Mouse (Mus musculus) right cerebral cortex, postnatal 36 days (tissue): ENCODE data around the gene Vps37b.
"Not testable (repeated sequence)": the region's sequence is repeated elsewhere in the genome, so short reads cannot be mapped to it uniquely, and the experiment has no call there.

Experiments
- DNase-seq, 2 experiments: peaks; one replicate each; pipeline ENCODE4 v3.0.0; 2022; ENCODE audit warnings: low spot score in 2 of 2, mixed read lengths in 1 of 2

The Vps37b gene

DNA sequence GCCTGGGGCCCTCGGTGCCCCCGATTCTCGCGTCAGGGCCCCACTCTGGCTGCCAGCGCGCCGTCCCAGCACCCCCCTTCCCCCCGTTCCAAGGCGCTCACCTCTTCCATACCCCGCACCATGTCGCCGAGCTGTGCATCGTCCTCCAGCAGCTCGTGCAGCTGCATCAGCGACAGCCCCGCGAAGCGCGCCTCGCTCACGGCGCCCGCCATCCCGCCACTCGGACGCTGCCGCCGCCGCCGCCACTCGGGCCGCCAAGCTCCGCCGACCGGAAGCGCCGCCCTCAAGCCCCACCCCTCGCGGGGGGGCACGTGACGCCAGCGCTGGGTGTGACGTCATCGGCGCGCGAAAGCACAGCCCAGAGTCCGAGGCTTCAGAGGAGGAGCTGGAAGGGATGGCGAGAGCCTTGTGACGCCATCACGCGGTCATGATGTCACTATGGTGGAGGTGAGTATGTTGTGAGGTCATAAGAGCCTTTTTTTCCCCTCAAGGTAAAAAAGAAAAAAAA is at the start of gene Vps37b:
Gene Vps37b (minus strand): TSS at position 270 of the 508 bp plus-strand sequence.
- DNase-seq, result peak; percentile 84 to 86

DNA sequence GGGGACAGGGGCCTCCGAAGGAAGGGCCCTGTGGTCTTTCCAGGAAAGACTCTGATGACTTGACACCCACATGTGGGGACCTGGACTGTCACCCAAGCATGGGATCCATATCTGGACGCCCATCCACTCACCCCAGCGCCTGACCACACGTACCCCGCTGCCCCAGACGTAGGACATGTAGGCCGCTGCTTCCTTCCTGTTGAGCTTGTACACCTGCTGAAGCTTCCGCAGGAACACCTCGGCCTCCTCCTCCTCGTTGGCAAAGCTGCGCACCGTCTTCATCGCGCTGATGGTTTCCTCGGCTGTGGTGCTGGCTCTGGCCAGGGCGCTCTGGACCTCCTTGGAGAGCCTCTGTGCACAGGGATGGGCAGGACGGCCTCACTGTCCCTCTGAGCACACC is 47.8 kb upstream of the Vps37b start:
- DNase-seq, result no peak

DNA sequence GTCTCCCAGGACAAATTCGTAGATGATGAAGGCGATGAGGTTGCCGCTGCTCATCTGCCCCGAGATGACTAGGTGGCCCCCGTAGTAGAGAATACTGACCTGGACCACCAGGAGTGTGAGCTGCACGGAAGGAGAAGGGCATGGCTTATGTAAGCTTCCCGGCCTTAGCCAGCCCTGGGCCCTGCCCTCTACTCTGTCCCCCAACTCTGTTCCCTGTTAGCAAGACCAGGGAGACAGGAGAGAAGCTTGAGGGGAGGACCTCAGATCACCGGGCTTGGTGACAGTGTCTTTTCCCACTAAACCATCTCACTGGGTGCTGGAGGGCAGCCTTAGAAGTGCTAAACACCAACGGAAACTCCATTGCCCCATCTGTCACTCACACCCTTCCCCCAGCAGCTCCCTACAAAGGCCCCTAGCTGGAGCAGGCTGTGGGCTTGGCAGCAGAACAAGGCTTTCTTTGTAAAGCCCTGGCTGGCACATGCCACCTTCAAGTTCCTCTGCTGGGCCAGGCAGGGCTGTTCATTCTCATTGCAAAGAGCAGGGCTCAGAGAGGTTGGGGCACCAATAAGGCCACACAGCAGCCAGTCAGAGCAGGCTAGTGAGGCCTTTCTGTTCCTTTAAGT is 46.8 kb upstream of the Vps37b start:
- DNase-seq, result peak in 1 of 2 experiments; percentile 73

DNA sequence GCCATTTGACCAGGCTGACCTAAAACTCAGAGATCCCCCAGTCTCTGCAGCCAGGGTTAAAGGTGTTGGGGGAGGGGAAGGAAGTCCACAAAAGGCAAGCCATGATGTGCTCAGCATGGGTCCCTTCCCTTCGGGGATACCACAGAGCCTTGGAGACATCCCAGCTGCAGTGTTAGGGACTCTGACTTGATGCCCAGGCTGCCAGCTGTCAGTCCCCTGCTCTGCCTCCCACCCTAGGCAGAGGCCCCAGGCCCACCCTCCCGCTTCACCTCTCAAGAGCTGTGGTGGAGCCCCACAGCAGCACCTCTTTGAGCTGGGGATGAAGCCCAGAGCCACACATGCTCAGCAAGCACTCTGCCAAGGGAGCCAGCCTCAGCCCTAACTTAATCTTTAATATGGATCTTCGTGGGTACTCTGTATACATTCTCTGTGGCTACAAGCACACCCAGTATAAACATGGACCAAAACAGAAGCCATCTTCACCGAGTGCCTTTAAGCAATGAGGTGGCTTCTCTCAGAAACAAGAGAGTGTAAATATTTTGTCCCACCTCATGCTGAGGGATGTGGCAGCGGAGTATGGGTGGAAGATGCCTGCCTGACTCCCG is 45.9 kb upstream of the Vps37b start:
- DNase-seq, result no peak

DNA sequence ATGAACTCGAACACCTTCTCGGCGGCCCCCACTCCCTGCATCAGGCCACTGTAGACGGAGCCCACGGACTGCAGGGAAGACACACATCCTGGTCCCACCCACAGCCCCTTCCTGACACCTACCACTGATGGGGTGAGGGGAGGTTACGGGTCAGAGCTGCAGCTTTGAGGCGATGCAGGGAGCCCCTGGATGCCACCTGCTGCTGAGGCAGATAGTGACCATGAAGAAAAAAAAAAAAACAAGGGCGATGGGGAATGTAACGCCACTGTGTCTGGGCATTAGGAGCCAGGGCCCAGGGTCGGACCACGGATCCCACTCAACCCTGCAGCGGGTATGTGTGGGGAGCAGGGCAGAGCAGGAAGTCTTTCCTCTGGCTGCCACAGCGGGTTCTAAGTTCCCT is 45.2 kb upstream of the Vps37b start:
- no peak for DNase-seq

DNA sequence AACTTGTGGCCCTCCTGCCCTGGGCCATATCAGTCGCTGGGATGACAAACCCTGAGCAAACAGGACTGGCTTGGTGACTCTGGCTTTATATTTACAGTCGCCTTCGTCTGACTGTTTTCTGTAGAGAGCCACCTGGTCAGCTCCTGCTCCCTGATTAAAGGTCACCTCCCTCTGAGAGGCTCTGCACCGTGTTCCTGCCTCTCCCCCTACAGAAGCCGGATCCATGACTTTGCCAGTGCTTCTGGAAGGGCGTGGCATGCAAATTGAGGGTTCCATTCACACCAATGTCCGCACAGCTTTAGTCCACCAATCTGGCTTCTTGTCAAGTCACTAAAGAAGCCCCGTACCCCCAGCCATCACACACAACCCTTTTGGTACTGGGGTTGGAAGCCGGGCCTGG is 44.5 kb upstream of the Vps37b start:
- DNase-seq, result no peak

DNA sequence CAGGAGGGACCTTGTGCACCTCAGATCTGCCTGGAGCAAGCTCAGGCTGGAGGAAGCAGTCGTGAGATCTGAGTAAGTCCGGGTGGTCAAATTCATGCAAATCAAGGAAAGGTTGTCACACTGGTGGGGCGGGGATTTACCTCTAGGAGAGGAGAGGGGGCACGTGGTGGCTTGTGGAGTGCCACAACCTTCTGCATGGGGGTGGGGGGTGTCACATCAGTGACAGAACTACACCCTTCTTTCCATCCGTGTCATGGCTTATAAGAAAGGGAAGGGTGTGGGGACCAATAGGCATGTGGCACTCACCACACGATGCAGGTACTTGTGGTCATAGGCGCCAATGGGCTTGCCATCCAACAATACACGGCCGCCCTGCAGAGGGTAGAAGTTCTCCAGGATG is 43.6 kb upstream of the Vps37b start:
- DNase-seq, result no peak

DNA sequence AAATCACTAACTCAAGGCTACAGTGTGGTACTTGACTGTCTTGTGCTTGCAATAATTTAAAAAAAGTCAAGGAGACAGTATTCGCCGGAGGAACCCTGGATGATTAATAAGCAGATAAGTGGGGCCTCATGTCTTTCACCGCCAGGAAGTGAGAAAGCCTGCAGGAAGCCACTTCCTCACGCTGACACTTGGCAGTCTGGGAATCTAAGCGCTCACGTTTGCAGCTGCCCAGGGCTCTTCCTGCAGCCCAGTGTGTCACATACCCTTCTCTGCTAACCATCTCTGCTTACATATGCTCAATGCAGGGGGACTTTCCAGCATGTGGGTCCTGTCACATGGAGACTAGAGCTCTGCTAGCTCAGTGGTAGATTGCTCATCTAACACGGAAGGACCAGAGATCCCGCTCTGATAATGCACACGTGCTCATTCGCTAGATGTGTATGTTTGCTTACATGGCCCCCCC is 42.8 kb upstream of the Vps37b start:
- DNase-seq, result no peak

DNA sequence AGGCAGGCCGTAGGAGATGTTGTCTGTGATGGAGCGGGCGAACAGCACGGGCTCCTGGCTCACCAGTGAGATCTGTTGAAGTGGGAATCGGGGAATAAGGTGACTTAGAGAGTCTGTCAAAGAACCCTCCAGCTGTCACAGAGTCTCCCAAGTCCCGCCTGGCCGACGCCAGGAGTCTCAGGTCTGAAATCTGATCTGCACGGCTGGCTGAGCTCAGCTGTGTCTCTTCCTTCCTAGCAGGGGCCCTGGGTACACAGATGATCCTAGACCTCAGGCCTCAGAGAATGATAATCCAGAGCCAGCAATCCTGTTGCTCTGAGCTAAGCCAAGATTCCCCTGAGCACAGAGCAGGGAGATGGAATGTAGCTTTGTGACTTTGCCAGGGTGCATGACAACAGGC is 41.6 kb upstream of the Vps37b start:
- no peak for DNase-seq

DNA sequence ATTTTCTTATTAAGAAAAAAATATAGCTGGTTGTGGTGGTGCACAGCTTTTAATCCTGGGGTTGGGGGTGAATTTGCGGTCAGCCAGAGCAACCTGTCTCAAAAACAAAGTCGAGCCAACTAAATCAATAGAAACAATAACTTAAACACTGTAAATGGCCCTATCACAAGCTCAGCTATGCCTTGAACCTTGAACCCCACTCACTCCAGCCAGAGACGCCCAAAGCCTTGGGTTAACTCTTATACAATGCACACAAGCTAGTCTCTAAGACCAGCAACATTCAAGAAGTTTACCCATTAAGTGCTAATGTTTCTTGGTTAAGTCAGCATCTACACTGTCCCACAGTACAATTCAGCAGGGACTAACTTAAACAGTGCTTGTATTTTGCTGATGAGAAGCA is 37.6 kb upstream of the Vps37b start:
- DNase-seq, result no peak

DNA sequence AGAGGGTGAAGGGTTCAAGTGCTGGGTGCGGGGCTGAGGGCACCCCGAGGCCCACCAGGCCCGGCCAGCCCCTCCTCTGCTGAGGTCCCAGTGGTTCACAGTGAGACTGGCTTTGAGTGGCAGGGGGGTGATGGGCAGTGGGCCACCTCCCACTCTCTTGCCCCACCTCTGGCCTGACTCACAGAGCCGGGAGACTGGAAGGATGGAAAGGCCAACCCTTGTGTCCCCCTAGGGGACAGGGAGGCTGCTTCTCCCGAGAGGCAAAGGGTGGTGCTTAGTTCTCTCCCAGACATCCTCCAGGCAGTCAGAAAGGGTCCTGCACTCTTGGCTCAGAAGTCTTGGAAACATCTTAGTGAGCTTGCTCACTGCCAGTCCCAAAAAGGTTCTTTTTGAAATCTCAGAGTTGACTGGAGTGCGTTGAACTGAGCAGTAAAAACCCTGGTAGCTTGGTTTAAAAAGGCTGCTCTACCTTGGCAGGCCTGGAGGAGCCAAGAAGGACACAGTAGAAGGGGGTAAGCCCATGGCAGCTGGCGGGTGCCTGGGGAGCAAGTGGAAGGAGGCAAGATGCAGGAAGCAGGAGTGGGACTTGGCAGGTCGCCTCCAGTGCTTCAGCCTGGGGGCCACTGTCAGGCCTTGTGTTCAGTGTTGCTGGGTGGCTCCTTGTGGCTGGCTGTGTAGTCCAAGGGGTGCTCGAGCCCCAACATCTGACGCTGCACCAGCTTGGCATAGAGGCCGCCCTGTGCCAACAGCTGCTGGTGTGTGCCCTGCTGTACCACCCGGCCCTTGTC is 30.2 kb upstream of the Vps37b start:
- no peak for DNase-seq

DNA sequence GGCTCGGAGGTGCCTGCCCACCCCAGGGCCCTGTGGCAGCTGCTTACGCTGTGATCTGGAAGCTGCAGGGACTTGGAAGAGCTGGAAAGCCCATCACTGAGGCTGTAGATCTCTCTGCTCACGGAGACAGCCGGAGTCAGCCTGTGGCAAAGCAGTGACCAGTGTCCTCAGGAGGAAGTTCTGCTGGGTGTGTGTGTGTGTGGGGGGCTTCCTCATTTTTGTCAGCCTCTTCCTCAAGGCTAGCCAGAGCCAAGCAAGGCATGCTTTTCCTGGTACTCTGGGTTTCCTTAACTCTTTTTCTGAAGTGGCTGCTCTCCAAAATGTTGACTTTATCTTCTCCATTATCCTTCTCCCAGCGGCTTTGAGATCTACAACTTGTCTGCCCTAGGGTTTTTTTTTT is 27.6 kb upstream of the Vps37b start:
- DNase-seq, result no peak

DNA sequence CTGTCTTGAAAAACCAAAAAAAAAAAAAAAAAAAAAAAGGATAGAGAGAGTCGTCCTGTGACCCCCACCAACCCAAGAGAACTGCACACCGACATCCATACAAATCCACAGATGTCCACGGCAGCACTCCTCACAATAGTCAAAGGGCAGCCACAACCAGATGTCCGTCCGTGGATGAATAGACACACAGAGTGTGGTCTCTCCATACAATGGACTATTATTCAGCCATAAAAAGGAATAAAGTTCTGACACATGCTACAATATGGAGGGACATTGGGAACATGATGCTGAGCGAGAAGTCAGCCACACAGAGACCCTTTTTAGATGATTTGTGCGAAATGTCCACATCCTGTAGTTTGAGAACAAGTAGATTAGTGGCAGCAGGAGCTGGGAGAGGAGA is 26.7 kb upstream of the Vps37b start:
- DNase-seq, result no peak

DNA sequence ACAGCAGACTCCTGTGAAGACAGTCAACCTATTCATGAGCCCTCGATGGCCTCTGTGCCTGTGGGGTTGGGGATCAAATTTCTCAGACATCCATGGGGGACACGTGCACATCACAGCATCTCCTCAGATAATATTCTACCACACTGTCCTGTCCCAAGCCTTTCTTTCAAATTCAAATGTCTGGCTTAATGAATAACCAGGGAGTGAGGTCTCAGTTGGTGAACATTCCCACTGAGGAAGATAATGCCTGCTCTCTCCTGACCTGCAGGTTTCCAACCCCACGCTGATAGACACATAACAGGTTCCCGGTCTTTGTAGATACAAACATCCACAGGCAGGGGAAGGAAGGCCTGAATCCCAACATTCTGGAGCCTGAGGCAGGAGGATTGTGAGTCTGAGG is 24.9 kb upstream of the Vps37b start:
- no peak for DNase-seq

DNA sequence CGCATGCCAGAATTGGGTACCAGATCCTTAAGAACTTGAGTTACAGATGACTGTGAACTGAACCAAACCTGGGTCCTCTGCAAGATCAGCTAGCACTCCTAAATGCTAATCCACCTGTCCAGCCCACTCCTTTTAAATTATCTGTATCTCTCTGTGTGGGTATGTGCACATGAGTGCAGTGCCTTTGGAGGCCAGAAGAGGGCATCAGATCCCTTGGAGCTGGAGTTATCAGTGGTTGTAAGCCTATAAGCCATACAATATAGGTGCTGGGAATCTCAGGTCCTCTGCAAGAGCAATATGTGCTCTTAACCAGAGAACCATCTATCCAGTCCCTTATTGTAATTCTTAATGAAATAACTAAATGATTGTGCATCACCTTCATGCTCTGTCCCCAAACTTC is 24.1 kb upstream of the Vps37b start:
- DNase-seq, result no peak

DNA sequence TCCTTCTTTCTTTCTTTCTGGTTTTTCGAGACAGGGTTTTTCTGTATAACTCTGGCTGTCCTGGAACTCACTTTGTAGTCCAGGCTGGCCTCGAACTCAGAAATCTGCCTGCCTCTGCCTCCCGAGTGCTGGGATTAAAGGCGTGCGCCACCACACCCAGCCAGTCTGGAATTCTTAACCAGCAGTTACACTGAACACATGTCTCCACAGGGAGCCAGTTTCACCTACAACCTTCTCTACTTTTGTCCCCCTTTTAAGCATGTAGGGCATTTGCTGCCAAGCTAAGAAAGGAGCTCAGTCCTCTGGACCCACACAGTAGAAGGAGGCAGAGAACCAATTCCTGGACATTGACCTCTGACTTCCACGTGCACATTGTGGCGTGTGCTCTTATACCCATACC is 20.6 kb upstream of the Vps37b start:
- not testable (repeated sequence) for DNase-seq

DNA sequence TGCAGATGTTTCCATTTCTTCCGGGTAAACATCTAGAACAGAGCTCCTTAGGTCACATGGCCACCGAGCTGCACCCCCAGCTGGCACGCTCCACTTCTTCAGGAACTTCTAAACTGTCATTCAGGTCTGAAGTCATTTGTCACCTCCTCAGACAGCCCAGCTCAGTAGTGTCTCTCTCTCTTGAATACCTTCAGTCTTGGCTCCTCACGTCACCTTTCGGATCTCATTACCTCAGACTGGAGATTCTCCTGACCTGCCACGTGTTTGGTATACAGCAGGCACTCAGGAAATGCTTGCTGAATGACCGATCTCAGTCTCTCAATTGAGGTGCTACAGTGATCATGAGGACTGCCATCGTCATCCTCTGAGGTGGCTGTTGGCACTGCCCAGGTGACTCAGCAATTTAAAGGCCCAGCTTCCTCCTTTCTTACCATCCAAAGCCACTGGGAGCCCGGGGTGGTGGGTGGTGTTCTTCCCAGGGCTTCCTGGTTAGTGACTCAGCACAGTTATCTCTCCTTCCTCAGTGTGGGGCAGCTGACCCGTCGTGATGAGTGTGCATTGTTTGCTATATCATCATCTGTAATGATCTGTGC is 19.9 kb upstream of the Vps37b start:
- DNase-seq, result no peak

DNA sequence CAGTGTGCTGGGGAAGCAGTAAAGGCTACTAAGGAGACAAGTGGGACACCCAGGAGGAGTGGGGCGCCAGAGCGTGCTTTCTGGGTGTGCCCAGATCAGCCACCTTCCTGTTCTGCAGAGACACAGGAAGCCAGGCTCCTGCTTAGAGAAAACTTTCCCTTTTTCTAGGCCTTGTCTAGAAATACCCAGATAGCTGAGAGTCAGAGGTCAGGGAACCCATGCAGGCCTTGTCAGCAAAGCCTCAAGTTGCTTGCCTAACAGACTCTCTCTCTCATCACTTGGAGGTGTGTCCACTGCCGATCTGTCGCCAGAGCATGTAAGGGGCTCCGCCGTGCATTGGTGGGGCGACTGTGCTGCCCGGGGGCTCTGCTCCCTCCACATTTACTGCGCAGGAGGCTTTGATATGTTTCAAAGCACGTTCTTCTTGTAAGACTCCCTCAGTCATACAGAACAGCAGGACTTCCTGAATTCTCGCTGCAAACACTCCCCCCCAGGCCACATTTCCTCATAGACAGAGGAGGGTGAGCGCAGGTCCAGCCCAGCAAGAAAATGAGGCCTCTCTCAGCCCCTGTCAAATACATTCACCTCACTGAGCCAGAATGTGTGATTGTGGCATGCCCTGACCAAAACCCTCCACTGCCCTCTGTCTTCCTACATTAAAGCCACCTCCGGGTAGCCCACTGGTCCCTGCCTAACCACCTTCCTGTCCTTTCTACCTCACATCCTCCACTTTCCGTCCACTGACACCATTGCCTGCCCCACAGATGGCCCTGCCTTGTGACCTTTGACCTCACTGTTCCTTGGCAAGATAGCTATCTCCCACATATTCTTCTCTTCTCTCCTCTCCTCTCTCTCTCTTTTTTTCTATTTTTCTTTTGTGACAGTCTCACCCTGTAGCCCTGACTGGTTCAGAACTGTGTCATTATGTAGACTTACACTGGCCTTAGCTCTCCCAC is 18.3 kb upstream of the Vps37b start:
- DNase-seq, result no peak

DNA sequence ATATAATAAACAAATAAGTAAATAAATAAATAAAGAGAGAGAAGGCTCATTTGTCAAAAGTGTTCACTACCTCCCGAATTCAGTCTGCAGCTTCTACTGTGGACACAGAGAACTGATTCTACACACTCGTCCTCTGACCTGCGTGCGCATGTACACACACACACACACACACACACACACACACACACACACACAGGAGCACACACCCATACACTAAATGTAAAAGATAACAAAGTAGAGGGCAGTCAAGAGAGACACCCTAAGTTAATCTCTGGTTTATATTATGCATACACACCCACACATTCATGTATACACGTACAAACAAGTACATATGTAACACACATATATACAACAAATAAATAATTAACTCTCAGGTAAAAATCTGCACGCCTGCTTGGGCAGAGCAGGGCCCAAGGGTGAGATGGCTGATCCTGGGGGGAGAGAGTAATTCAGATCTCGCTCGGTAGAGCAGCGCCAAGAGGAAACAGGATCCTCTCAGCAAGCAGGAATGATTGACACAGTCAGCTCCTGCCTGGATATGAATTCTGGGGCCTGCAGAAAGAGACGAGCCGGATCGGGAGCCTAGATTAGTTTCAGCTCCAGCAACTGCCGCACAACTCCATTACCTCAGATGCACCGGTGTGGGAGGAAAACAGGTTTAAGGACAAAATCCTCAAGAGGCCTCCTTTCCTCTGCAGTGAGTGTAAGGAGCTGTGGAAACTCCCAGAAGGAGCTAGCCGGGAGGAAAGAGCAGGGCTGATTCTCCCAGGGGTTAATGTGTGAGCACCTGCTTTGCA is 17.4 kb upstream of the Vps37b start:
- no peak for DNase-seq

DNA sequence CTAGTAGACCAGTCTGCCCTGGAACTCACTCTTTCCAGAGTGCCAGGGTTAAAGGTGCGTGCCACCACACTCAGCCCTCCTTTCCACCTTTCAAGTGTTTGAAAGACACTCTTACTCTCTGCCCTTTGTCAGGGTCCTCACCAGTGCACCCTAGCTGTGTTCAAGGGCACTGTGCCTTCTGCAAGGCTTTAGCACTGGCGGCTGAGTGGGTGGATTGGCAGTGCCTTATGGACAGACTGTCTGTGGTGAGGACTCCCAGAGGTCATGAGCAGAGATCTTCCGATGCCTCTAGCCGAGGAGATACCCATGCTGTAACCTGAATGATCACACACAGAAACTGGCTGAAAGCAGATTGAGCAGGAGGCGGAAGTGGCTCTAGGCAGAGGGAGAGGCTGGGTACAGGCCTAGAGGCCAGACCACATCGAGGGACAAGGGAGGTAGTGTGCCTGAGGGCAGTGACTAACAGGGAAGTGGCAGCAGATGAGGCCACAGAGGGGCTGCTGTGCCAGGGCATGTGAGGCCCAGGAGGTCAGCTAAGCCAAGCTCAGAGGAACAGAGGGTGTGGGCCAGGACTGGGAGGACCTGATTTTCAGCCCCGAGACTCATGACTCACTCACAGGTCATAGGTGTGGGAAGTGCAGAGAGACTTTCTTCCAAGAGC is 14.8 kb upstream of the Vps37b start:
- DNase-seq, result no peak
